Mouse (Mus musculus): ENCODE data around the gene Olfr186. TPM values are rescaled to one million over a fixed set of nuclear protein-coding genes. Genes with fewer than 3 reads are reported as not detected.
"Not testable (repeated sequence)": the region's sequence is repeated elsewhere in the genome, so short reads cannot be mapped to it uniquely, and the experiment has no call there.

Gene Olfr186
- not detected for total RNA-seq (2021)
- long read RNA-seq, experiment 1 = 0 reads
- long read RNA-seq, experiment 2 = 0 reads

- no peak for DNase-seq (ENCODE audit: extremely low spot score in 1 of 2, low spot score in 2 of 2)
- Histone ChIP-seq H3K4me3 (no peak within 1 kb of the TSS), H3K27ac (no peak within 1 kb of the TSS)
- intact Hi-C loops (cut with DNase I) = no loop called here
- no peak for TF ChIP-seq CTCF (IDR thresholded peaks at IDR 0.05)
Measured at GRCm38 (mm10) chr16:59030191-59030590, at the start of gene Olfr186. Olfr186 (minus strand) TSS chr16:59030291.

- no peak for TF ChIP-seq CTCF (IDR thresholded peaks at IDR 0.05)
- no peak within 1 kb of the TSS for H3K27ac ChIP-seq
- intact Hi-C loops (cut with DNase I) = no loop called here
- H3K4me3 ChIP-seq = no peak within 1 kb of the TSS
- DNase-seq (ENCODE audit: extremely low spot score in 1 of 2, low spot score in 2 of 2) = no peak
Measured at GRCm38 (mm10) chr16:59077905-59078304, 47.8 kb upstream of the Olfr186 start, which contains the start of gene Olfr190. Olfr190 (minus strand) TSS chr16:59078005.

GRCm38 (mm10) chr16:59073520-59073919, 43.4 kb upstream of the Olfr186 start:
- no peak overlapping the region for H3K27ac ChIP-seq
- intact Hi-C loops (cut with DNase I) = no loop called here
- H3K4me3 ChIP-seq = no peak overlapping the region
- no peak for TF ChIP-seq CTCF (IDR thresholded peaks at IDR 0.05)
- no peak for DNase-seq (ENCODE audit: extremely low spot score in 1 of 2, low spot score in 2 of 2)

GRCm38 (mm10) chr16:59071755-59072154, 41.7 kb upstream of the Olfr186 start:
- DNase-seq (ENCODE audit: extremely low spot score in 1 of 2, low spot score in 2 of 2) = no peak
- no peak overlapping the region for H3K27ac ChIP-seq
- TF ChIP-seq CTCF (IDR thresholded peaks at IDR 0.05) = no peak
- no peak overlapping the region for H3K4me3 ChIP-seq
- intact Hi-C loops (cut with DNase I) = no loop called here

- intact Hi-C loops (cut with DNase I); DNase-seq (ENCODE audit: extremely low spot score in 1 of 2, low spot score in 2 of 2); H3K4me3 ChIP-seq; H3K27ac ChIP-seq: not testable (repeated sequence)
Measured at GRCm38 (mm10) chr16:59062411-59062810, 32.3 kb upstream of the Olfr186 start.

- DNase-seq (ENCODE audit: extremely low spot score in 1 of 2, low spot score in 2 of 2); H3K27ac ChIP-seq; intact Hi-C loops (cut with DNase I); H3K4me3 ChIP-seq: not testable (repeated sequence)
Measured at GRCm38 (mm10) chr16:59049286-59049685, 19.2 kb upstream of the Olfr186 start.

- H3K4me3 ChIP-seq = no peak overlapping the region
- intact Hi-C loops (cut with DNase I) = no loop called here
- DNase-seq (ENCODE audit: extremely low spot score in 1 of 2, low spot score in 2 of 2) = no peak
- no peak overlapping the region for H3K27ac ChIP-seq
- no peak for TF ChIP-seq CTCF (IDR thresholded peaks at IDR 0.05)
Measured at GRCm38 (mm10) chr16:59048860-59049259, 18.8 kb upstream of the Olfr186 start.

- no peak for DNase-seq (ENCODE audit: extremely low spot score in 1 of 2, low spot score in 2 of 2)
- no peak for TF ChIP-seq CTCF (IDR thresholded peaks at IDR 0.05)
- H3K27ac ChIP-seq = no peak overlapping the region
- intact Hi-C loops (cut with DNase I) = no loop called here
- no peak overlapping the region for H3K4me3 ChIP-seq
Measured at GRCm38 (mm10) chr16:59047579-59047978, 17.5 kb upstream of the Olfr186 start.

- intact Hi-C loops (cut with DNase I) = no loop called here
- TF ChIP-seq CTCF (IDR thresholded peaks at IDR 0.05) = no peak
Measured at GRCm38 (mm10) chr16:59045835-59046234, 15.7 kb upstream of the Olfr186 start.

GRCm38 (mm10) chr16:59039710-59040109, 9.6 kb upstream of the Olfr186 start, which contains the start of gene Olfr187:
Olfr187 (minus strand) TSS chr16:59039767.
- H3K27ac ChIP-seq = no peak within 1 kb of the TSS
- no peak for DNase-seq (ENCODE audit: extremely low spot score in 1 of 2, low spot score in 2 of 2)
- no peak for TF ChIP-seq CTCF (IDR thresholded peaks at IDR 0.05)
- no peak within 1 kb of the TSS for H3K4me3 ChIP-seq
- intact Hi-C loops (cut with DNase I) = no loop called here

More at GRCm38 (mm10) chr16:59045835-59046234, 15.7 kb upstream of the Olfr186 start:
- Histone ChIP-seq H3K27ac (no peak overlapping the region), H3K4me3 (no peak overlapping the region)
- DNase-seq (ENCODE audit: extremely low spot score in 1 of 2, low spot score in 2 of 2) = no peak

GRCm38 (mm10) chr16:59013357-59014018, 16.6 kb downstream of the Olfr186 start:
- H3K27ac ChIP-seq = no peak overlapping the region
- TF ChIP-seq CTCF (IDR thresholded peaks at IDR 0.05) = no peak
- intact Hi-C loops (cut with DNase I) = no loop called here
- no peak overlapping the region for H3K4me3 ChIP-seq
- no peak for DNase-seq (ENCODE audit: extremely low spot score in 1 of 2, low spot score in 2 of 2)

- intact Hi-C loops (cut with DNase I) = no loop called here
- H3K4me3 ChIP-seq = no peak overlapping the region
- no peak for DNase-seq (ENCODE audit: extremely low spot score in 1 of 2, low spot score in 2 of 2)
- no peak for TF ChIP-seq CTCF (IDR thresholded peaks at IDR 0.05)
- no peak overlapping the region for H3K27ac ChIP-seq
Measured at GRCm38 (mm10) chr16:59007146-59007545, 22.9 kb downstream of the Olfr186 start.

GRCm38 (mm10) chr16:58995057-58995456, 35.0 kb downstream of the Olfr186 start, which contains the start of gene Olfr183:
Olfr183 (plus strand) TSS chr16:58995357.
- intact Hi-C loops (cut with DNase I) = no loop called here
- TF ChIP-seq CTCF (IDR thresholded peaks at IDR 0.05) = no peak
- Histone ChIP-seq H3K4me3 (no peak within 1 kb of the TSS), H3K27ac (no peak within 1 kb of the TSS)
- DNase-seq (ENCODE audit: extremely low spot score in 1 of 2, low spot score in 2 of 2) = no peak

Other genes with a start within 250 kb of the Olfr186 start
- not detected for gene Olfr173, start 230.0 kb downstream of the Olfr186 start, total RNA-seq (2021)
- gene Olfr175-ps1, start 203.5 kb downstream of the Olfr186 start, total RNA-seq (2021) = not detected
- not detected for gene Olfr177, start 155.5 kb downstream of the Olfr186 start, total RNA-seq (2021)
- not detected for gene Olfr178, start 138.2 kb downstream of the Olfr186 start, total RNA-seq (2021)
- not detected for gene Olfr181, start 101.5 kb downstream of the Olfr186 start, total RNA-seq (2021)
- gene Olfr180, start 100.9 kb downstream of the Olfr186 start, total RNA-seq (2021) = not detected
- gene Olfr183, start 34.9 kb downstream of the Olfr186 start, total RNA-seq (2021) = not detected
- not detected for gene Olfr187, start 9.5 kb upstream of the Olfr186 start, total RNA-seq (2021)
- not detected for gene Olfr190, start 47.7 kb upstream of the Olfr186 start, total RNA-seq (2021)
- gene Olfr191, start 59.5 kb upstream of the Olfr186 start, total RNA-seq (2021) = not detected
- not detected for gene Olfr193, start 81.6 kb upstream of the Olfr186 start, total RNA-seq (2021)
- gene Olfr194, start 90.8 kb upstream of the Olfr186 start, total RNA-seq (2021) = not detected
- not detected for gene Olfr195, start 116.8 kb upstream of the Olfr186 start, total RNA-seq (2021)
- gene Olfr196, start 140.2 kb upstream of the Olfr186 start, total RNA-seq (2021) = not detected
- not detected for gene Olfr198, start 173.2 kb upstream of the Olfr186 start, total RNA-seq (2021)
- gene Olfr199, start 189.5 kb upstream of the Olfr186 start, total RNA-seq (2021) = not detected
- not detected for gene Olfr201, start 242.3 kb upstream of the Olfr186 start, total RNA-seq (2021)

All from left cerebral cortex, adult 2 months (tissue).